Mouse (Mus musculus) forebrain, embryonic 11.5 days (tissue): ENCODE measurements at regions not wholly inside any gene's neighbourhood (a gene's known extent, or its start where the extent isn't known, plus 50 kb on each side); places are given as distances from the start of the nearest gene placed in this dataset.

Experiments
- ATAC-seq: fragments of 200-750 bp; cut with Nextera tagmentation; replicated peaks from 2 replicates; pipeline ENCODE4 v1.8.0; 2017; ENCODE audit warnings: moderate TSS enrichment; ENCODE audit not compliant: low FRiP score
- DNase-seq: peaks from one replicate; pipeline ENCODE4 v3.0.0-alpha.2; 2017; ENCODE audit warnings: low spot score
- H3K27ac ChIP-seq: fragments of 300-500 bp; sonication (generic); 2 replicates; pipeline ENCODE4 v1.5.1; 2014; ENCODE audit warnings: low read depth, low read length
- H3K27me3 ChIP-seq: fragments of 300-500 bp; sonication (generic); 2 replicates; pipeline ENCODE4 v1.6.1; 2014; ENCODE audit warnings: mild to moderate bottlenecking, low read length, mixed read lengths; ENCODE audit not compliant: control insufficient read depth, insufficient read depth
- H3K36me3 ChIP-seq: fragments of 300-500 bp; sonication (generic); 2 replicates; pipeline ENCODE4 v1.6.1; 2014; ENCODE audit warnings: mild to moderate bottlenecking, low read length, moderate library complexity, mixed read lengths; ENCODE audit not compliant: control insufficient read depth, insufficient read depth
- H3K4me1 ChIP-seq: fragments of 300-500 bp; sonication (generic); replicated peaks from 2 replicates; pipeline ENCODE4 v1.6.1; 2014; ENCODE audit warnings: low read length, mixed read lengths; ENCODE audit not compliant: control insufficient read depth, insufficient read depth
- H3K4me2 ChIP-seq: fragments of 300-500 bp; sonication (generic); 2 replicates; pipeline ENCODE4 v1.6.1; 2014; ENCODE audit warnings: low read depth, mild to moderate bottlenecking, low read length, moderate library complexity, mixed read lengths; ENCODE audit not compliant: severe bottlenecking
- H3K4me3 ChIP-seq: fragments of 300-500 bp; sonication (generic); 2 replicates; pipeline ENCODE4 v1.5.1; 2014; ENCODE audit warnings: low read depth, low read length
- H3K9ac ChIP-seq: fragments of 300-500 bp; sonication (generic); 2 replicates; pipeline ENCODE4 v1.6.1; 2014; ENCODE audit warnings: low read length
- H3K9me3 ChIP-seq: fragments of 300-500 bp; sonication (generic); 2 replicates; pipeline ENCODE4 v1.6.1; 2016; ENCODE audit warnings: low read length, mixed read lengths; ENCODE audit not compliant: control insufficient read depth
- WGBS: fragments of 180-500 bp; shearing (Covaris S2); extraction: QIAGEN DNeasy Blood & Tissue Kit; methylation state at CpG from one replicate; pipeline ENCODE4 v1.1.7; 2014; 5-methylcytosine and 5-hydroxymethylcytosine counted together

- no peaks in the 10 kb centered on the region for H3K36me3 ChIP-seq
- DNase-seq = no peak
- H3K4me3 ChIP-seq = no peak overlapping the region
- no peaks in the 10 kb centered on the region for H3K4me1 ChIP-seq
- no peaks in the 10 kb centered on the region for H3K9me3 ChIP-seq
- H3K4me2 ChIP-seq = no peak overlapping the region
- ATAC-seq = no peak
- H3K9ac ChIP-seq = no peak overlapping the region
- no peak overlapping the region for H3K27ac ChIP-seq
- no peaks in the 10 kb centered on the region for H3K27me3 ChIP-seq
- 84% methylated on average over 4 of the region's 4 CpGs for WGBS
Measured at GRCm38 (mm10) chr7:37267404-37267803, 506.0 kb downstream of the Zfp536 start.

DNA sequence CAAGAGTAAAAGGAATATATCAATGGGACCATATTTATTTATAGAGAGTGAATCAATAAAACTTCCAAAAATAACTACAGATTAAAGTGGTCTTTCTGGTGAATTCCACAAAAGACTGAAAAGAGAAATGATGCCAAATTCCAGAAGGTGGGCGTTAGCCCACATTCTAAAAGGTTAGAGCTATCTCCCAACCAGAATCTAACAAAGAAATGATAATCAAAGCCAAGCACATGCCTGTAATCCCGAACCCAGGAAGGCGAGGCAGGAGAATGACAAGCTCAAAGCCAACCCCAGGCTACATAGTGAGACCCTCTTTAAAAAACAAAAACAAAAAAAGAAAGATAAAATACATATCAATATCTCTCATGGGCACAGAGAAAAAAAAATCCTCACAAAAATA is 502.6 kb downstream of the Zfp536 start:
- DNase-seq (no peak), ATAC-seq (no peak)
- no peaks in the 10 kb centered on the region for H3K36me3 ChIP-seq
- 92% methylated on average over 3 of the region's 3 CpGs for WGBS
- no peaks in the 10 kb centered on the region for H3K27me3 ChIP-seq
- H3K4me3 ChIP-seq = no peak overlapping the region
- H3K9me3 ChIP-seq = no peaks in the 10 kb centered on the region
- H3K4me1 ChIP-seq = no peaks in the 10 kb centered on the region
- H3K4me2 ChIP-seq = no peak overlapping the region
- no peak overlapping the region for H3K27ac ChIP-seq
- H3K9ac ChIP-seq = no peak overlapping the region

DNA sequence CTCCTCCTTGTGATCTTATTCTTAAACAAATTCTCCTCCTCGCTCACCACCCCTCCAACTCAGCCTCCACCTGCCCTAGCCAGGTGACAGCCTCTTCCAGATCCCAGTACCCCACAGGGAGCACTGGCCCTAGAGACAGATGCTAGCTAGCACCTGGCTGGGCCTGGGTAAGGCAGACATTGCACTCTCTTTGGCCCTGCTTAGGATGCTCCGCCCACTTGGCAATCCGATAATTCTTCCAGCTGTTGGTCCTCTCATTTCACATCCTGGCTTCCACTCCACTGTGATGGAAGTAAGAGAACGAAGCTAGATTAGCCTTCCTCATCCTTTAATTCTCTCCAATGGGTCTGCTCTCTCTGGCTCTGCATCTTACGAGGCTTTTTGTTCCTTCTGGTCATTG is 483.4 kb downstream of the Zfp536 start:
- H3K4me3 ChIP-seq = no peak overlapping the region
- 21% methylated on average over 5 of the region's 5 CpGs for WGBS
- ATAC-seq (no peak), DNase-seq (no peak)
- H3K27ac ChIP-seq = no peak overlapping the region
- no peaks in the 10 kb centered on the region for H3K9me3 ChIP-seq
- H3K36me3 ChIP-seq = no peaks in the 10 kb centered on the region
- H3K4me2 ChIP-seq = peak overlapping the region; percentile 25
- H3K9ac ChIP-seq = peak overlapping the region; percentile 3; the same call in 1 of the 2 replicates
- no peaks in the 10 kb centered on the region for H3K27me3 ChIP-seq
- no peaks in the 10 kb centered on the region; the same call in 1 of the 2 replicates for H3K4me1 ChIP-seq

GRCm38 (mm10) chr7:37290493-37291045 is 482.9 kb downstream of the Zfp536 start:
- Histone ChIP-seq H3K4me2 (peak overlapping the region; percentile 25), H3K9ac (no peak overlapping the region), H3K4me3 (no peak overlapping the region), H3K27me3 (no peaks in the 10 kb centered on the region), H3K4me1 (no peaks in the 10 kb centered on the region; the same call in 1 of the 2 replicates), H3K36me3 (no peaks in the 10 kb centered on the region), H3K9me3 (no peaks in the 10 kb centered on the region), H3K27ac (no peak overlapping the region)
- ATAC-seq = no peak
- WGBS = 21% methylated on average over 19 of the region's 19 CpGs
- DNase-seq = no peak

- 86% methylated on average over 7 of the region's 7 CpGs for WGBS
- H3K9me3 ChIP-seq = no peaks in the 10 kb centered on the region
- no peak overlapping the region for H3K27ac ChIP-seq
- no peaks in the 10 kb centered on the region for H3K36me3 ChIP-seq
- no peak overlapping the region for H3K9ac ChIP-seq
- H3K4me3 ChIP-seq = no peak overlapping the region
- no peak for DNase-seq
- H3K4me1 ChIP-seq = no peaks in the 10 kb centered on the region; the same call in 1 of the 2 replicates
- H3K27me3 ChIP-seq = no peaks in the 10 kb centered on the region
- H3K4me2 ChIP-seq = no peak overlapping the region
- ATAC-seq = no peak
Measured at GRCm38 (mm10) chr7:37291726-37292125, 481.7 kb downstream of the Zfp536 start.

DNA sequence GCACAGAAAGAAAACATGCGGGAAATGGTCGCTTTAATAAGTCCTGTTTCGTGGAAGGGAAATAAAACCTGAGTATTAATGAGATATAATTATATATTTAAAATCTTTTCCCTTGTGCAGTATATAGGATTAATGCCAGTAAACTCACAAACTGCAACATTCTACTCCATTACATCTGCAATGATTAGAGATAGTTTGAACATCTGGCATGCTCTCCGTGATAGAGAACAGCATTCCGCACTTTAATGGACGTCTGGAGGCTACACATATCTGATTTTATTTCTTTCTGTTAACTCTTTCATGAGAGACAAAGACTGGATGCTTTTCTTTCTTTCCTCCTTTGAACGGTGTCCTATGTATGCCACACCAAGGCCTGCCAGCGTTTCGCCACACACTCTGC is 480.9 kb downstream of the Zfp536 start:
- H3K27me3 ChIP-seq = no peaks in the 10 kb centered on the region
- no peak for DNase-seq
- H3K9me3 ChIP-seq = no peaks in the 10 kb centered on the region
- no peak overlapping the region for H3K4me2 ChIP-seq
- no peak overlapping the region for H3K27ac ChIP-seq
- no peak overlapping the region for H3K9ac ChIP-seq
- H3K4me3 ChIP-seq = no peak overlapping the region
- WGBS = 85% methylated on average over 9 of the region's 9 CpGs
- no peaks in the 10 kb centered on the region; the same call in 1 of the 2 replicates for H3K4me1 ChIP-seq
- no peaks in the 10 kb centered on the region for H3K36me3 ChIP-seq
- no peak for ATAC-seq

DNA sequence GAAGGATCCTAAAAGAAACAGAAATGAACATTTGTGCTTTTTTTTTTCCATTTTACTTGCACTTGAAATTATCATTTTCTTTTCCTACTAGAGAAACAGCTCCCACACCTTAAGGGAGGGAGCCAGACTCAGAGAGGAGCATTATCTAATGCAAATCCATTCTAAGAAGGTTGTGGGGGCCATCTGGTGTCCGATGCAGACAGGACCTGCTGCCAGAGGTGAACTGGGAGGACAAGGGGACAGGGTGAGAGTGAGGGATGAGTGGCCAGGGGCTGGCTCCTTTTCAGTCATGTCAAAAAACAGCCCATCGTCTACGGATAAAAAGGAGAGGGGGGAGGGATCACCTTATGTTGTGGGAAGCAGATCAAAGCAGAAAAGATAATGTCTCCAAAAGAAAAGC is 474.6 kb downstream of the Zfp536 start:
- no peaks in the 10 kb centered on the region for H3K9me3 ChIP-seq
- H3K9ac ChIP-seq = no peak overlapping the region

DNA sequence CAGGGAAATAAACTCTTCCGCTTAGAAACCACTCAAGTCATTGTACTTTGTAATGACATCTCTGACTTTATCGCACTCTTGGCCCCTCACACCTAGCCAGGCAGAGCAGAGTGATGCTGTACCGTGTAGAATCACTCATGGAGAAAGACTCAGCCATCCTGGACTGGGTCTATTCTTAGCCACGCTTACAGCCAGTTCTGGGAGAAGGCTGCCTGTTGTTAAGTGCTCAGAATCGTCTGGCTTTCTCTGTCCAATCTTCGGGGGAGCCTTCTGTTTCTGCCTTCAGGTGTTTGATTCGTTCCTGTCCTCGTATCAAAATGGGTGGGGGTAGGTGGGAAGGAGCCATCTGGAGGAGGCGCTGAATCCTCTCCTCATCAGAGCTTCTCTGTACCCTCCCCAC is 468.0 kb downstream of the Zfp536 start:
- H3K9ac ChIP-seq = no peak overlapping the region
- no peaks in the 10 kb centered on the region for H3K36me3 ChIP-seq
- no peak overlapping the region for H3K4me3 ChIP-seq
- H3K4me1 ChIP-seq = no peaks in the 10 kb centered on the region
- no peak overlapping the region for H3K27ac ChIP-seq
- H3K27me3 ChIP-seq = no peaks in the 10 kb centered on the region
- ATAC-seq (no peak), DNase-seq (no peak)
- H3K9me3 ChIP-seq = no peaks in the 10 kb centered on the region
- H3K4me2 ChIP-seq = no peak overlapping the region
- 81% methylated on average over 9 of the region's 9 CpGs for WGBS

More for the DNA sequence above, 474.6 kb downstream of the Zfp536 start:
- no peak overlapping the region for H3K4me2 ChIP-seq
- DNase-seq = no peak
- 42% methylated on average over 3 of the region's 3 CpGs for WGBS
- no peaks in the 10 kb centered on the region for H3K4me1 ChIP-seq
- no peak overlapping the region for H3K27ac ChIP-seq
- no peak overlapping the region for H3K4me3 ChIP-seq
- no peaks in the 10 kb centered on the region for H3K36me3 ChIP-seq
- no peak for ATAC-seq
- no peaks in the 10 kb centered on the region for H3K27me3 ChIP-seq

GRCm38 (mm10) chr7:37307191-37307590 is 466.2 kb downstream of the Zfp536 start:
- Histone ChIP-seq H3K9me3 (no peaks in the 10 kb centered on the region), H3K4me2 (no peak overlapping the region), H3K27me3 (no peaks in the 10 kb centered on the region), H3K4me1 (no peaks in the 10 kb centered on the region), H3K36me3 (no peaks in the 10 kb centered on the region), H3K27ac (no peak overlapping the region), H3K9ac (no peak overlapping the region), H3K4me3 (no peak overlapping the region)
- no peak for ATAC-seq
- WGBS = 84% methylated on average over 4 of the region's 4 CpGs
- DNase-seq = no peak
